Mouse (Mus musculus) kidney, adult 9 months (tissue): ENCODE measurements at regions not wholly inside any gene's neighbourhood (a gene's known extent, or its start where the extent isn't known, plus 50 kb on each side); places are given as distances from the start of the nearest gene placed in this dataset.
A peak's percentile ranks its signal among the peaks of the same experiment; 100 is the strongest.

Experiments used
- DNase-seq: peaks from one replicate; pipeline ENCODE4 v3.0.0; 2022

DNA sequence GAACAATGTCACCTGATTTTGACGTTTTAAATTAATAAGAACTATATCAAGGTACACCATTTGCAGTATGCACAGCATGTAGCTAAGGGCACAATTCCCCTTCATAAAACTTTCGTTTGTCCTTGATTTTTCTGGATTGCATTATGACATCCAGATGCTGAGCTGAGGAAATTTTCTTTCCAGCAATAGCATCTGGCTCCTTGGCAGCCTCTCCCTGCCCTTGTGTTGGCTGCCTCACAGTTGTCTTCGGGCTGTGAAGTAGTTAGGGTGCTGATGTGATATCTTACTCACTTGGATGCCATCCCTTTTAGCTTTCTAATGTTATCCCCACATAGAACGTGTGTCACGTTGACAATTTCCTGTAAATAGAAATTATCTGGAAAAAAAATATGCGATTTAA is 729.2 kb downstream of the Dach1 start:
- DNase-seq = no peak

DNA sequence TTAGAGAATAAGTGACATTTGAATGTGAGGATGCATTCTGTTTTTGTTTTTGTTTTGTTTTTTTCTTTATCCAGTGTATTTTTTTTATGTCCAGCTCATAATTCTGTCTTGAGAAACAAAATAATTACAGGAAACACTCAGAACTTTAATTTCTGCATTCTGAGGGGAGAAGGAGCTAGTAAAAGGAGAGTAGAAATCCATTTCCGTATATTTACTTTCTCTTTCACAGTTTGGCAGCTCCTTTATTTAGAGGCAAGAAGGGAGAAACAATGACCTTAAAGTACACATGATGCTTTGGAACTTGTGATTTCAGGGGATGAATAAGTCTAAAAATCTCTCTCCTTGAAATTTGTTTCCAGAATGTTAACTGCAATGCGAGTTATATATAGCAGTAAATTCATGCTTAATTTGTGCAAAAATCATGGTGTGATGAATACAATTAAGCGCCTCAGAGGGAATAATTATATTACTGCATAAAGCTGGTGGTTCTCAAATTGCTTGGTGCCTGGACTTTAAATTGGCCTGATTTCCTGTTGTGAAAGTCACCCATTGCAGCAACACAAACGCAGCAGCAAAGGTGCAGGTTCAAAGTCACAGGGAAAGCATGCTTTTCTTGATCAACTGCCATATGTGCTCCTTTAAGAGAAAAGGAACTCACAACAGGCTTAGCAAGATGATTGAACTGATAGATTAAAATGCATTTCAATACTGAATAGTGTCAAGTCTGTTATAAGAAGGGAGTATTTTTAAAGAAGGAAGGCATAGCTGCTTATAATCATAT is 733.9 kb downstream of the Dach1 start:
- DNase-seq = no peak

DNA sequence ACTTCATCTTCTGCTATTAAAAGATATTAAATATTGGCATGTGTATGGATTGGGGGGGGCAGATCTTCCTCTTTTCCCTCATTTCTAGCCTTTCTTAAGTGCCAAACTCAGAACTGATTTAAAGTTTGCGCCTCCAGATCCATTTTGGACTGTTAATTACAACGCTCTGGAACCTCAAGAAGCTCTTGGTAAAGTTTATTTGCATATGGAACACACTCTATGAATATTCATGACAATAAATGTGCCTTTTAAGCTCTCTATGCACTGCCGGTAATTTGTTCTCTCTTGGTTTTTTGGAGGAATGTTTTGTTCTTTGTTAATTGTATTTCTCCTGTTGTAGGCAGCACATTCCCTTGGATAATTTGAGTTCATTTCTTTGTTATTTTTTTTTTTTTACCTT is 738.3 kb downstream of the Dach1 start:
- no peak for DNase-seq

DNA sequence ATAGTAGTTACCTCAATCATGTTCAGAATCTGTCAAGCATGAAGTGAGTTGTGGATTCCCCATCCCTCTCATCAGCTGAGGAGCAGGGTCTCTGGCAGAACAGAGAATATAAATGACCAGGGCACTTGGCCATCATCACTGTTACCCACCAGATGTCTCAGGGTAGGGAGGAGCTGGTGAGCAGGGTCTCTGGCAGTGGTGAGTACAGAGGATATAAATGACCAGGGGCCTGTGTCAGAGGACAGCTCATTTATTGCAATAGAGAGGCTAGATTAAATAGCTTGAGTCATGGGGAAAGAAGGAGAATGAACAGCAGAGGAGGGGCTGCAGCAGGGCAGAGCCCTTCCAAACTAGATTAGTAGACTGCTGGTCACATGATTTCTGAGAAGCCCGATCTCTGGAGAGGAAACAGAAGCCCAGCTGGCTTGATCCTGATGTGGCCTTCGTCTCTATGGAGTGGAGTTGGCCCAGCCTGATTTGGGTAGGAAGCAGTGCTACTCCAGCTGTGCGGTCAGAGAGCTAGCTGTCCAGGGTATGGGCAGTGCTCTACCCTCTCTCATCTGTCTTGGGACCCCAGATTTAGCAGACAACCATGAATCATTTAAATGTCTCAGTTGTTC is 766.3 kb downstream of the Dach1 start:
- DNase-seq = no peak

DNA sequence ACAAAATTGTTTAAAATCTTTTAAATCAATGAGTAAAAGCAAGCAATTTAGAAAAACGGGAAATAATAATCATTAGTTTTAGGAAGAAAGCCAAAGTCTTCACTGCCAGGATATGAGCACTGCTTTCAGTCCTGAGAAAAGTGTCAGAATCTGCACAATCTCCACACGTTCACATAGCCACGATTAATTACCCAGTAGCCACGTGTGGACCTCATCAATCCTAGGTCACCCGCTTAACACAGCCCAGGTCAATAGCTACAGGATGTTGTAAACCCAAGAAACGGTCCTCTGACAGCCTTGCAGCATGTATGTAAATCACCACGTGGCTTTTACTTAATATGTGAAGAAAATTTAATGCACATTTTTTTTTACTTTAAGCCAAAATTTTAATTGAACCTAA is 773.2 kb downstream of the Dach1 start:
- no peak for DNase-seq

DNA sequence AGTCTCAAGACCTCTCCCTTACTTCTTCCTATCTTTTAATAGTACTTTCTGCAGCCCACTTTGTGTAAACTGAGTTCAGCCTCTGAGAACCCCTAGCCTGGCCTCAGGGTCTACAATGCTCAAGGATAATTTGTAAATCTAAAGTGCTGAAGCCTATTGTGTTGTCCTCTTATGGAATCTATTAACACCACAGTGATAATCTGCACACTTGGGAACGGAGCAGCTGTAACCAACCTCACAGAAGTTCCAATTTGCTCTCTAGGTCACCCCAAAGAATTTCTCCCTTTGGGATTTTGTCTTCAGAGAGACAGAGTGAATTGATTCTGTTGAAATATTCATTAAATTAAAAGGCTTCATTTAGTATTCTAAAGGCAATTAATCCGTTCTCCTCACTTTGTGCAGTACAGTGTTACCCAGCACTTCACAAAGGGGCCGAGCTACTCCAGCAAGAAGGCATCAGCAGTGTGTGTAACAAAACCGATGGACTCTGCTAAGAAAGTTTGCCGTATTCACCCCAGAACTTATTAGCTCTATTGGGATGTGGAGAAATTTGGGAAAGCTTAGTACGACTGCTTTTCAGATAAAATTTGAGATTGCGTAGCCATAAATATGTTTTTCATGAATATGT is 773.7 kb downstream of the Dach1 start:
- no peak for DNase-seq

DNA sequence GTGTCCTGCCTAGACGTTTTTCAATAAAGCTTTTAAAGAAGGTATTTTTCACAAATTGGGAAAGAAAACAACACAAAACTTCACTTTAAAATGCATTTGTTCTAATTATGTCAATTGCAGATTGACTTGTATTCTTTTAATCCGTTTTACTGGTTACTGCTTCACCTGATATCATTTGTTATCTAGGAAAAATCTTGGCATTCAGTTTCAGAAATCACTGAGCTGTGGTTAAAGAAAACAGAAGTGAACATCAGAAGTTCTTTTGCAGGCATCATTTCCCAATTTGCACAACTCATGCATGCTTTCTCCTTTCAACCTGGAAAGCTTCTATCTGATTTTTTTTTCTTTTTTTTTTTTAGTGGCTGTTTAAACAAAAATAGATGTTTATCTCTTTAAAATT is 780.6 kb downstream of the Dach1 start:
- DNase-seq = no peak

DNA sequence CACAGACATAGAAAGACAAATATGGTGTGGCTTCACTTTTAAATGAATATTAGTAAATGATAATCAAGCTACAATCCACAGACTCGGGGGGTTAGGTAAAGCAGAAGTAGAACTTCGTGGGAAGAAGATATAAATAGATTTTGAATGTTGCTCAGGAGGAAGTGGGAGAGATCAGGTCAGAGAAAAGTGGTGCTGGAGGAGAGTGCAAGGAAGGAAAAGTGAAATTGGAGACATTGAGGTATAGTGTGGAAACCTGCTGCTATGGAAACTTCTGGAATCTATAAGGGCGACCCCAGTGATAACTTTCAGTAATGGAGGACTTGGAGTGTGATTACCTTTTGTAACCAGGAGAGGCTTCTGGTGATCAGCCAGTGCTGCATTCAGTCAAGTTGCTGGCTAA is 789.4 kb downstream of the Dach1 start:
- DNase-seq = no peak

DNA sequence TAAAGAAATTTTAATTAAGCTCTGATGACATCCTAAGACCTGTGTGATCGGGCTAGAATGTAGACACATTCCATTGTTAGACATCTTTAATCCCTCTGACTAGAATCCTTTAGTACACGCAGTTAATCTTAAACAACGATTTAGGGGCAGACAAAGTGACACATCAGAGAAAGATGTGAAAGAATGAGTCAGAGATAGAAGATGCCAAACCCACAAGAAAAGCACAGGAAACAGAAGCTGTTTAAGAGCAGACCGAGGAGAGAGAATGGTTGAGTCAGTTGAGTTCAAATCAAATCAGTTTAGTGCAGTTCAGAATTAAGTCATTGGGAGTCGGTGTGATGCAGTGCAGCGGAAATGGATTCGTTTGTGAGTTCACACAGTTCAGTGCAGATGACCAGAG is 812.6 kb downstream of the Dach1 start:
- DNase-seq = no peak

DNA sequence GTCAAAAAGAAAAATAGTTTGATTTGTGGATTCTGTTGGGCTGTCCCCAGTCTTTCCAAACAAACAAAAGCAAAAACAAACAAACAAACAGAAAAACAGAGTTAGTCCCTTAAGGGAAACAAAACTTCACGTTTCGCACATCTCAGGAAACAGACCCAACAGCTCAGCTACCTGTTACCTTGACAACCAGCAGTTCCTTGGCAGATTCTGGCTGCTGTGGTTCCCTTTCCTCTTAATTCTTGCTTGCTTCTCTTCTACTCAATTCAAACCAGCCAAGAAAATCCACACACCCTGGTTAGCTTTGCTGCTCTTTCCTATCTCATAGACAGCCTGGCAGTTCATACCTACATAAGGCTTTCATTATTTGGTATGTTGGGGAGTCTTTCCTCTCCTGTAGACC is 821.6 kb downstream of the Dach1 start:
- DNase-seq = no peak

DNA sequence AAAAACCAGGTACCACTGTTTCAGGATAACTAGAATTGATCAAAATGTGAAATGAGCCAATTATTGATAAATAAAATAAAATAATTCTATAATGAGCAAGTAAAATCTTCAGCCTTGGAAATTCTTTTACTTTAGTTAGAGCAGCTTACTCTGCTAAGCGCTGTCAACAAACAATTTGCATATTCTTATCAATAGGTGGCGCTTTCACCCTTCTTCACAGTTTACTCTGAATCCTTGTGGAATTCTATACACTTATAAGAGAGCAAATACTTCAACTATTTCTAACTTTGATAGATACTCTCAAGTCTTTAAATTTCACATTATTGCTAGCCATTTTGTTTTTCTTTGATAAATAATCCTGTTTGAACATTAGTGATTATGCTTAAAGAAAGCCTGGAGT is 812.5 kb upstream of the Klhl1 start:
- DNase-seq = peak; percentile 35

DNA sequence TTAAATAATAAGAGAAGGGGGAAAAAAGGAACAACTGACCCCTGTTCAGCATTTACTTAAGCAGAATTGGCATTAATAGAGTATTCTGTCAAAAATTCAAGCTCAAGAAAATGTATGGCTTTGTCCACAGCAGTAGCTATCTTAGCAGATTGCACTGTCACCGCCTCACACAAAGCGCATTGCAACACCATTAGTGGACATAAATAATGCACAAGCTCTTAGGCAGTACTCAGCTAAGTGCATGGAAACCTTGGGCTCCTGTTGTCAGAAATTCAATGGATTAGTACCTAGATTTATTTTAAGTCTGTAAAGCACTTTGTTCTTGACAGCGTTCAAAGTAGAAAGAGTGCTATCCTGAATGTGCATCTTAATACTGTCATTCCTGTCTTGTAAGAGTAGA is 811.1 kb upstream of the Klhl1 start:
- DNase-seq = no peak

DNA sequence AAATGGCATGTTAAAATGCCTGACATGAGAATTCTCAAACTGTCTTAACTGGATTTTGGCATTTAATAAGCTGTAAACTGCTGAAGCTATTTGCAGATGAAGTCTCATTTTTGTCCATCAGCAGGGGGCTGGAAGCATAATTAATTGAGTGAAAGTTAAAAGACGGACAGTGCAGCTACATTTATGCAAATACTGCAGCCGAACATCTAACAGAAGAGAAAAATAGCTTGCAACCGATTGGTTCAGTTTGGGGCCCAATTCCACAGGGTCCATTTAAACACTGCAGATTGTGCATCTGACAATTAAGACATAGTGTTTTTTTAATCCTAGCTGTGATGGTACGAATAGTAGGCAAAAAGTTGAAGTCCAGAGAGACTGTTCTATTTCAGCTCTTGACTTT is 774.2 kb upstream of the Klhl1 start:
- no peak for DNase-seq

DNA sequence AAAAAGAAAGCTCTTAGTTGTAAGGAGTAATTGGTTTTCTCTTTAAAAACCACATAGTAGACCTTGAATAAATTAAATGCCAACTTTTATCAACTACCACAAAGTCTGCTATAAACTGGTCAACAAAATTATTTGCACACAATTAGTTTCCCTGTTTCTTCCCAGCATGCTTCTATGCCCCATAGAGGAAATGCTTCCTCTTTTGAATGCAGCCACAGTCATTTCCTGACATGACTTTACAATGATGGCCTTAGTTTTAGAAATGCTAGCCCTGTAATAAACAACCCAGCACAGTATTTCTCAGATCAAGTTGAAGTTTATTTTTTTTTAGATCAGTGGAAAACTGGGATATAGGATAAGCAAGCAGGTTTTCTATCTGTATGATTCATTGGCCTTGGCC is 768.5 kb upstream of the Klhl1 start:
- DNase-seq = no peak

DNA sequence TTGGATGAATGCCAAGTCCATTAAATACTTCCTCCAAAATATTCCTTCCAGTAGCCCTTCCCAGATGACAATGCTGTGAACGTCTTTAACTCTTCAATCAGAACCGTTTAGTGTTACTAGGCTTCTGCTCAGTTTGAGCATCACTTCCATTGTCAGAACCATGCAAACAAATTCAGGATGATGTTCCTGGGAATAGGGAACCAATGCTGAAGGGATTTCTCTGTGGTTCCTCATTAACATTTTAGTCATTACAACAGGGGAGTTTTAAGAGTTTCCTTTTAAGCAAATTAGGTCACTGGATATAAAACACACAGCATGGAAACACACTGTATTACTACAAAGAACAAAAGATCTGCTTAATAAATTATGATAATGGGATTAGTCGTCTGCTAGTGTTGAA is 739.6 kb upstream of the Klhl1 start:
- no peak for DNase-seq
